Mouse (Mus musculus) embryonic fibroblast, embryonic 13.5 days (primary cell): ENCODE measurements around the gene Gpr152.

Experiments
- CTCF ChIP-seq: IDR thresholded peaks from 2 replicates; pipeline ENCODE4 v1.5.1; 2011; ENCODE audit warnings: mild to moderate bottlenecking, control low read depth, low read length, moderate library complexity, borderline replicate concordance; ENCODE audit not compliant: insufficient read depth
- POLR2A ChIP-seq: IDR thresholded peaks from 2 replicates; pipeline ENCODE4 v1.6.1; 2011; ENCODE audit warnings: low read depth, mild to moderate bottlenecking, control low read depth, low read length, moderate library complexity

DNA sequence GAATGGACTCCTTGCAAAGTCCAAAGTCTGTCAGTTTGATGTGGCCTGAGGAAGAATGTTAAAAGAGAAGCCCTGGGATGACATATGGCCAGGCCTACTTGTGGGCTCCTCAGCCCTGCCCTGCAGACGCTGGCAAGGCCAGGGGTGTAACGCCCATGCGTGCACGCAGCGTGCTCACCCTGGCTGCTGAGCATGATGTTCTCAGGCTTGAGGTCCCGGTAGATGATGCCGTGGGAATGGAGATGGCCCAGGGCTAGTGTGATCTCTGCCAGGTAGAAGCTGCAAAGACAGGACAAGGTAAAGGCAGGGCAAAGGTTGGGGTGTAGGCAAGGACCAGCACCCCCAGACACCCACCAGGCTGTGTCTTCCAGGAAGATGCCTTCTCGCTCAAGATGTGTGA, 19.5 kb downstream of the Gpr152 start:
- no peak for TF ChIP-seq CTCF
- no peak for TF ChIP-seq POLR2A
